Mouse (Mus musculus) R1 (cell line): ENCODE results near the gene Plekhg1.

Experiments
- DNase-seq: peaks from one replicate; pipeline ENCODE4 v3.0.0-alpha.2; 2018; ENCODE audit warnings: low read depth, low spot score

Plekhg1 gene

GRCm38 (mm10) chr10:3827368-3827767, 87.2 kb downstream of the Plekhg1 start:
- no peak for DNase-seq

- no peak for DNase-seq
These were observed 89.3 kb downstream of the Plekhg1 start for GRCm38 (mm10) chr10:3829472-3829871.

GRCm38 (mm10) chr10:3830618-3831017, 90.5 kb downstream of the Plekhg1 start:
- DNase-seq = no peak

- DNase-seq = no peak
These were observed 91.6 kb downstream of the Plekhg1 start for GRCm38 (mm10) chr10:3831597-3832351.

- peak; percentile 18 for DNase-seq
These were observed 93.9 kb downstream of the Plekhg1 start for GRCm38 (mm10) chr10:3834060-3834459.

- DNase-seq = no peak
These were observed 94.5 kb downstream of the Plekhg1 start for GRCm38 (mm10) chr10:3834678-3835077.

- no peak for DNase-seq
These were observed 95.5 kb downstream of the Plekhg1 start for GRCm38 (mm10) chr10:3835616-3836015.

GRCm38 (mm10) chr10:3839748-3840432, 99.7 kb downstream of the Plekhg1 start:
- DNase-seq = no peak

GRCm38 (mm10) chr10:3844430-3844829, 104.3 kb downstream of the Plekhg1 start:
- no peak for DNase-seq

GRCm38 (mm10) chr10:3847021-3847420, 106.9 kb downstream of the Plekhg1 start:
- DNase-seq = no peak

- DNase-seq = no peak
These were observed 111.3 kb downstream of the Plekhg1 start for GRCm38 (mm10) chr10:3851461-3851860.

GRCm38 (mm10) chr10:3852733-3853132, 112.6 kb downstream of the Plekhg1 start:
- DNase-seq = no peak

GRCm38 (mm10) chr10:3857912-3858311, 117.7 kb downstream of the Plekhg1 start:
- DNase-seq = no peak

- no peak for DNase-seq
These were observed 118.3 kb downstream of the Plekhg1 start for GRCm38 (mm10) chr10:3858437-3858836.

- no peak for DNase-seq
These were observed 119.0 kb downstream of the Plekhg1 start for GRCm38 (mm10) chr10:3858961-3859714.

- peak; percentile 86 for DNase-seq
These were observed 123.4 kb downstream of the Plekhg1 start for GRCm38 (mm10) chr10:3863411-3864195.

GRCm38 (mm10) chr10:3864196-3864540, 124.0 kb downstream of the Plekhg1 start:
- no peak for DNase-seq

GRCm38 (mm10) chr10:3867298-3867697, 127.1 kb downstream of the Plekhg1 start:
- DNase-seq = peak; percentile 64

- DNase-seq = no peak
These were observed 130.7 kb downstream of the Plekhg1 start for GRCm38 (mm10) chr10:3870828-3871227.

- DNase-seq = peak; percentile 47
These were observed 133.3 kb downstream of the Plekhg1 start for GRCm38 (mm10) chr10:3873467-3873866.

GRCm38 (mm10) chr10:3877852-3878535, 137.8 kb downstream of the Plekhg1 start:
- no peak for DNase-seq
